Mouse (Mus musculus) hindbrain, embryonic 16.5 days (tissue): Measurements from ENCODE around the gene Gm9. TPM values are rescaled to one million over a fixed set of nuclear protein-coding genes. Genes with fewer than 3 reads are reported as not detected.
"Not testable (repeated sequence)": the region's sequence is repeated elsewhere in the genome, so short reads cannot be mapped to it uniquely, and the experiment has no call there.

Experiments used
- ATAC-seq: fragments of 200-750 bp; cut with Nextera tagmentation; 2 replicates; pipeline ENCODE4 v1.8.0; 2017; ENCODE audit warnings: moderate TSS enrichment, moderate library complexity
- H3K27ac ChIP-seq: fragments of 300-500 bp; sonication (generic); 2 replicates; pipeline ENCODE4 v1.5.1; 2014; ENCODE audit warnings: low read depth, mild to moderate bottlenecking, control low read depth, low read length, moderate library complexity
- H3K27me3 ChIP-seq: fragments of 300-500 bp; sonication (generic); replicated peaks from 2 replicates; pipeline ENCODE4 v1.6.1; 2014; ENCODE audit warnings: low read length; ENCODE audit not compliant: control insufficient read depth, insufficient read depth
- H3K36me3 ChIP-seq: fragments of 300-500 bp; sonication (generic); 2 replicates; pipeline ENCODE4 v1.6.1; 2014; ENCODE audit warnings: mild to moderate bottlenecking, low read length, moderate library complexity, mixed read lengths; ENCODE audit not compliant: control insufficient read depth, insufficient read depth
- H3K4me1 ChIP-seq: fragments of 300-500 bp; sonication (generic); 2 replicates; pipeline ENCODE4 v1.6.1; 2014; ENCODE audit warnings: low read depth, low read length; ENCODE audit not compliant: control insufficient read depth, insufficient read depth
- H3K4me2 ChIP-seq: fragments of 300-500 bp; sonication (generic); 2 replicates; pipeline ENCODE4 v1.6.1; 2014; ENCODE audit warnings: mild to moderate bottlenecking, low read length, control low read depth, moderate library complexity
- H3K4me3 ChIP-seq: fragments of 300-500 bp; sonication (generic); 2 replicates; pipeline ENCODE4 v1.5.1; 2014; ENCODE audit warnings: mild to moderate bottlenecking, low read length, control low read depth, moderate library complexity
- H3K9ac ChIP-seq: fragments of 300-500 bp; sonication (generic); 2 replicates; pipeline ENCODE4 v1.6.1; 2014; ENCODE audit warnings: low read depth, mild to moderate bottlenecking, control low read depth, low read length, moderate library complexity
- H3K9me3 ChIP-seq: fragments of 300-500 bp; sonication (generic); 2 replicates; pipeline ENCODE4 v1.6.1; 2014; ENCODE audit warnings: mild to moderate bottlenecking, low read length, moderate library complexity; ENCODE audit not compliant: control insufficient read depth
- WGBS: fragments of 180-500 bp; shearing (Covaris S2); extraction: QIAGEN DNeasy Blood & Tissue Kit; methylation state at CpG from one replicate; pipeline ENCODE4 v1.1.7; 2014; 5-methylcytosine and 5-hydroxymethylcytosine counted together
- polyA plus RNA-seq: library from polyadenylated mRNA; unstranded; fragments of >200 nt; fragmentation: Nextera tagmentation; extraction: Ambion mirVana; gene quantifications from 2 replicates; pipeline ENCODE4 v1.2.1, GENCODE M21; 2015

Gene Gm9
- not detected in 2 replicates for polyA plus RNA-seq

DNA sequence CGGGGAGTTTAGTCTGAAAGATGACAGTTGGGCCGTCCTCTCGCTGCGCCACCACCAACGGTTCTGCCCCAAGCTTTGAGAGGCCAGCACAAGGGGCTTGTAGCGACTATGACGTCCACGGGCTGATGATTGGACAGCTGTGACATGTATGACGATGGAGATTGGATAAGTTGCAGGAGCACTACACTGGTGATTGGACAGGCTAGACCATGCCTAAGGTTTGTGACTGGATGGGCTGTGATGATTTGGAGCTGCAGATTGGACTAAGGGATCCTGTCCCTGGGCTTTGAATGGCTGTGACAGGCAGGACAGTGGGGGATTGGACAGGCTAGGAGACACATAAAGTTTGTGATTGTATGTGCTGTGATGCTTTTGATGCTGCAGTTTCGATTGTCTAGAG lies at the start of gene Gm9:
Gene Gm9, minus strand, starts transcription at position 101 of the 400 bp plus-strand sequence.
- Histone ChIP-seq H3K27ac (no peak within 1 kb of the TSS), H3K36me3 (no peaks in the 10 kb centered on the region), H3K4me2 (no peak within 1 kb of the TSS), H3K9ac (no peak within 1 kb of the TSS), H3K4me1 (no peaks in the 10 kb centered on the region), H3K4me3 (no peak within 1 kb of the TSS), H3K9me3 (0 out of 2 replicates have a peak, but pooled peaks cover 2% of the 10 kb centered on the region), H3K27me3 (no peaks in the 10 kb centered on the region)
- WGBS = 91% methylated on average over 10 of the region's 10 CpGs
- no peak for ATAC-seq

DNA sequence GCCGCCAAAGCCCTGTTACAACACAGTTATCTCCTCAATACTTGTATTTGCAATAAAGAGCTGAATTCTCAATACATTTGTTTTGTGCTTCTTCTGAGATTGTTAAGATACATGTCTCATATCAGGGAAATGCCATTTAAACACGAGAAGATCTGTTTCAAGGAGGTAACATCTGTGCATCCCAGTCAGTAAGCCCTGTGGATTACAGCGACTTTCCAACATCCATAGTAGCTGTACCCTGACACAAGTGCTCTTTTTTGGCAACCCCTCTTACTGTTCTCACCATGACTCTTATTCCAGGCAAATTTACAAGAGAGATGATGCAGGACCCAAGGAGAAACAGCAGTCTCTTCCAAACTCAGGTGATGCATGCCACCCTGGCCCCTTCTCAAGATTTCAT lies 38.8 kb upstream of the Gm9 start, which contains the start of gene Rhox3a:
Gene Rhox3a, plus strand, starts transcription at position 301 of the 400 bp plus-strand sequence.
- H3K27ac ChIP-seq, H3K27me3 ChIP-seq, ATAC-seq, H3K9me3 ChIP-seq, H3K36me3 ChIP-seq, H3K9ac ChIP-seq, H3K4me1 ChIP-seq, H3K4me3 ChIP-seq, H3K4me2 ChIP-seq: not testable (repeated sequence)
- 88% methylated on average over 1 of the region's 3 CpGs for whole genome bisulfite sequencing

DNA sequence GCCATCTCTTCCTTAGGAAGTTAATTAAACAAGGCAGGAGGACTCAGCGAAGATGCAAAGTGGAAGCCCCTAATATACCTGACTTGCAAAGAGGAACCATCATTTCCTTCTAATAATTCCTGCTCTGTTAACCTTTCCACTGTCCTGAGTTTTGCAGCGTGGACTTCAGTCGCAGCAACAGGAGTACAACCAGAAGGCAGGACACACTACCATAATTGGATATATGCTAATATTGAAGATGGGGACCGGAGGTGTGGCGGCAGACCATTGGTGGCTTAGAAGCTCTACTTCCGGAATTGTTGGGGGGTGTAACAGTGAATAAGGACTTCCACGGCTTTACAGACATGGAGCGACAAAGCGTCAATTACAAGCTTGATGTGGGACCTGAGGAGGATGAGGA lies 33.8 kb upstream of the Gm9 start, which contains the start of gene Rhox2a:
Gene Rhox2a, plus strand, starts transcription at position 301 of the 400 bp plus-strand sequence.
- not testable (repeated sequence) for H3K4me3 ChIP-seq, H3K27me3 ChIP-seq

DNA sequence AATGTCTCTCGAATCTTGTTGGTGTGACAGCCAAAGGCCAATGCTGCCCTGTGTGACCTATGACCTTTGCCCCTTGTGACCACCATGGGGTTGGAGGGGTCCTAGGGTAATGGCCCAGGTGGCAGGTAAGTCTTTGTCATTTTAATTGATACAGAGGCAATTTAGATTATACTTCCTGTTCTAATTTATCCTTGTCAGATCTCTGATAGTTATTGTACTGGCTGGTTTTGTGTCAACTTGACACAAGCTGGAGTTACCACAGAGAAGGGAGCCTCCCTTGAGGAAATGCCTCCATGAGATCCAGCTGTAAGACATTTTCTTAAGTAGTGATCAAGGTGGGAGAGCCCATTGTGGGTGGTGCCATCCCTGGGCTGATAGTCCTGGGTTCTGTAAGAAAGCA lies 11.3 kb upstream of the Gm9 start, which contains the start of gene Rhox1:
Gene Rhox1, minus strand, starts transcription at position 101 of the 400 bp plus-strand sequence.
- H3K27me3 ChIP-seq, H3K4me2 ChIP-seq, H3K9me3 ChIP-seq, ATAC-seq, H3K36me3 ChIP-seq, H3K9ac ChIP-seq, H3K4me3 ChIP-seq, H3K27ac ChIP-seq, H3K4me1 ChIP-seq: not testable (repeated sequence)
- WGBS = 73% methylated on average over 1 of the region's 1 CpGs

More for the DNA sequence above, 33.8 kb upstream of the Gm9 start, which contains the start of gene Rhox2a:
- not testable (repeated sequence) for H3K36me3 ChIP-seq, H3K9me3 ChIP-seq, H3K4me1 ChIP-seq, H3K27ac ChIP-seq, ATAC-seq, H3K4me2 ChIP-seq, H3K9ac ChIP-seq
- WGBS = no CpG with 5 or more reads among the region's 9 CpGs

DNA sequence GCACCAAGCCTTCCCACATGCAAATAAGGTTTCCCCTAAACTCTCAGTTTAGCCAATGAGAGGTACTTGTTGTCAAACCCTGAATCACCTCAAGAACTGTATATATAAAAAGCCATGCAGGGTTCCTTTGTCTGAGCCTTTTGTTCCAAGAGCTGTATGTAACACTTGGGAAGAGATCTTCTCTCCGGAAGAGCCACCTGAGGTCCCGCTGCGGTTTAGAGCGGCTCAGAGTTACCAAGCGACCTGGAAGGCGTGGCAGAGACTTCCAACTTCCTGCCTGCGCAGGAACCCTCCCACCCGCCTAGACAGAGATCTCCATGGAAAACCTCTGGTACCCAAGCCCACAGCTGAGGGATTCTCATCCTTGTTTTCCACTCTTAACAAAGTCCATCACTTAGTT lies 12.2 kb downstream of the Gm9 start:
- no peak for ATAC-seq
- 59% methylated on average over 8 of the region's 8 CpGs for WGBS
- Histone ChIP-seq H3K36me3 (no peaks in the 10 kb centered on the region), H3K27me3 (no peaks in the 10 kb centered on the region), H3K4me3 (no peak overlapping the region), H3K9ac (no peak overlapping the region), H3K4me2 (no peak overlapping the region), H3K9me3 (no peaks in the 10 kb centered on the region; the same call in 1 of the 2 replicates), H3K4me1 (no peaks in the 10 kb centered on the region), H3K27ac (no peak overlapping the region)

DNA sequence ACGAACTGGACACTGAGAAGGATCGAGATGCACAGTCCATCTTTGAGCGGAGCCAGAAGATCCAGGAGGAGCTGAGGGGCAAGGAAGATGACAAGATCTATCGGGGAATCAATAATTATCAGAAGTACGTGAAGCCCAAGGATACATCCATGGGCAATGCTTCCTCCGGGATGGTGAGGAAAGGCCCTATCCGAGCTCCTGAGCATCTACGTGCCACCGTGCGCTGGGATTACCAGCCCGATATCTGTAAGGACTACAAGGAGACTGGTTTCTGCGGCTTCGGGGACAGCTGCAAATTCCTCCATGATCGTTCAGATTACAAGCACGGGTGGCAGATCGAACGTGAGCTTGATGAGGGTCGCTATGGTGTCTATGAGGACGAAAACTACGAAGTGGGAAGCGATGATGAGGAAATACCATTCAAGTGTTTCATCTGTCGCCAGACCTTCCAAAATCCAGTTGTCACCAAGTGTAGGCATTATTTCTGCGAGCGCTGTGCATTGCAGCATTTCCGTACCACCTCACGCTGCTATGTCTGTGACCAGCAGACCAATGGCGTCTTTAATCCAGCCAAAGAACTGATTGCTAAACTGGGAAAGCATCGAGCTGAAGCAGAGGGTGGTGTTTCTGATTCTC lies 19.0 kb downstream of the Gm9 start:
- Histone ChIP-seq H3K36me3 (no peaks in the 10 kb centered on the region), H3K4me2 (peak overlapping the region; percentile 57), H3K9ac (peak overlapping the region; percentile 67), H3K27me3 (no peaks in the 10 kb centered on the region), H3K27ac (peak overlapping the region; percentile 85), H3K4me1 (peaks cover 6% of the 10 kb centered on the region; the same call in 1 of the 2 replicates), H3K4me3 (peak overlapping the region; percentile 57), H3K9me3 (no peaks in the 10 kb centered on the region)
- peak; percentile 51 for ATAC-seq
- WGBS = 27% methylated on average over 28 of the region's 28 CpGs

DNA sequence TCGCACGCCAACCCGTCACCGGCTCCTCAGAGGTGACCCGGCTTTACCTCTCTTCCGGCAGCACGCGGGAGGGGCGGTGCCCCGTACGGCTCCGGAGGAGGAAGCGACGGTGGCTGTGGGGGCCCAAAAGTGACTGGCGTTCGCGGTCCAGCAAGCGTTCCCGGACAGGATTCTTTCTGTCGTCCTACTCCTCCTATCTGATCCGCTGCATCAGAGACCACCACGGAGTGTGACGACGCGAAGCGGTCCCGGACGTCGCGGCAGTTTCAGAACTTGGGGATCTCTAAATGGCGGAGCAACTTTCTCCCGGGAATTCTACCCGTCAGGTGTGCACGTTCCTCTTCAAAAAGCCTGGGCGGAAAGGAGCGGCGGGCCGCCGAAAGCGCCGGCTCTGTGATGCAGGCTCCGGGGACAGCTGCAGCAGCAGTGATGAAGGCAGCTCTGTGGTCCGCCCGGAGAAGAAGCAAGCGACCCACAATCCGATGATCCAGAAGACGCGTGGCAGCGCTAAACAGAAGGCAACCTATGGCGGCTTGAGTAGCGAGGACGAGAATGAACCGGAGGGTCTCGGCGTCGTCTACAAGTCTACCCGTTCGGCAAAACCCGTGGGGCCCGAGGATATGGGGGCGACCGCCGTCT lies 19.6 kb downstream of the Gm9 start, which contains the start of the genes Ndufa1 and Rnf113a1:
Gene Ndufa1, minus strand, starts transcription at position 59 of the 639 bp plus-strand sequence.
Gene Rnf113a1, plus strand, starts transcription at position 141 of the 639 bp plus-strand sequence.
- Histone ChIP-seq H3K27me3 (no peaks in the 10 kb centered on the region), H3K4me3 (peak within 1 kb of the TSS; percentile 57), H3K9ac (peak within 1 kb of the TSS; percentile 67), H3K9me3 (no peaks in the 10 kb centered on the region), H3K4me1 (peaks cover 6% of the 10 kb centered on the region; the same call in 1 of the 2 replicates), H3K4me2 (peak within 1 kb of the TSS; percentile 59), H3K27ac (peak within 1 kb of the TSS; percentile 85), H3K36me3 (no peaks in the 10 kb centered on the region)
- ATAC-seq = peak; percentile 94
- 22% methylated on average over 57 of the region's 63 CpGs for WGBS

DNA sequence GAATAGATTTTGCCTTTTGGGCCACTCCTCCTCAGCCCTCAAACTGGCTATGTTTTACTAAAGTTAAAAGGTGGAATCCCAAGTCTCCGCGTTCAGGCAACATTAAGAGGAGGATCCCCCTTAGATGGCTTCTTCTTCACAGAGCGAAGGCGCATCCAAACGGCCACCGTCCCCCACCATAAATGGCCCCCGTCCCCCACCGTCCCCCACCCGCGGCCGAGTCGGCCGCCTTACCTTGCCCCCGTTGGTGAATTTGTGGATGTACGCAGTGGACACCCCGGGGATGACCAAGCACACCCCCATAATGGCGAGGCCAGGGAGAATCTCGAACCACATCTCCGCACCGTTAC lies 20.1 kb downstream of the Gm9 start:
- H3K9ac ChIP-seq = peak overlapping the region; percentile 67
- WGBS = 17% methylated on average over 16 of the region's 20 CpGs
- H3K27me3 ChIP-seq = no peaks in the 10 kb centered on the region
- H3K9me3 ChIP-seq = no peaks in the 10 kb centered on the region
- peak overlapping the region; percentile 59 for H3K4me2 ChIP-seq
- H3K36me3 ChIP-seq = no peaks in the 10 kb centered on the region
- peak overlapping the region; percentile 57 for H3K4me3 ChIP-seq
- peaks cover 6% of the 10 kb centered on the region; the same call in 1 of the 2 replicates for H3K4me1 ChIP-seq
- H3K27ac ChIP-seq = peak overlapping the region; percentile 85
- no peak; the same call in 1 of the 2 replicates for ATAC-seq

DNA sequence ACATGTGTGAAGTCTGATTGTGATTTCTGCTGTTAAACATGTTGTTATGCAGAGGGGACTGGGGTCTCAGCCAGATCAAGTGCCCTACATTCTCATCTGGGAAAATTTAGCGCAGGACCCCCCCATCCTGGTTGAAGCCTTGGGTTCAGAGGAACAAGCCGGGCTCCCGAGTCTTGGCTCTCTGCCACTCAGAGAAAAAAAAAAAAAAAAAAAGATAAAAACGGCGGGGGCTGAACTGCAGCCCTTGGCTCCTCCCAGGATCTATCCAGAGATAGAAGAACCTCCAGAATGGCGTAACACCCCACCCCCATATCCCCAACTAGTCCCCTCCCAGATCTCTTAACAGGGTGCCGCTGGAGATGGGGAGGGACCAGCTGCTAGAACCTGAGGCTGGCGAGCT lies 26.4 kb downstream of the Gm9 start:
- not testable (repeated sequence) for H3K9me3 ChIP-seq, H3K4me2 ChIP-seq, H3K9ac ChIP-seq, H3K27ac ChIP-seq, H3K27me3 ChIP-seq, H3K36me3 ChIP-seq, H3K4me3 ChIP-seq, H3K4me1 ChIP-seq, ATAC-seq
- WGBS = 57% methylated on average over 4 of the region's 8 CpGs
